Mouse (Mus musculus) cerebral cortex, adult 2 months (tissue): Measurements from ENCODE around the gene Vmn1r214.

ENCODE experiments used
- WGBS: fragments of 180-500 bp; shearing (Covaris S2); methylation state at CpG from one replicate; pipeline ENCODE4 v1.1.7; 2018; 5-methylcytosine and 5-hydroxymethylcytosine counted together

Vmn1r214 gene

GRCm38 (mm10) chr13:23030118-23030517 is at the start of gene Vmn1r214:
TSS of gene Vmn1r214 (plus strand) at chr13:23030418.
- WGBS, result 88% methylated on average over 3 of the region's 3 CpGs

DNA sequence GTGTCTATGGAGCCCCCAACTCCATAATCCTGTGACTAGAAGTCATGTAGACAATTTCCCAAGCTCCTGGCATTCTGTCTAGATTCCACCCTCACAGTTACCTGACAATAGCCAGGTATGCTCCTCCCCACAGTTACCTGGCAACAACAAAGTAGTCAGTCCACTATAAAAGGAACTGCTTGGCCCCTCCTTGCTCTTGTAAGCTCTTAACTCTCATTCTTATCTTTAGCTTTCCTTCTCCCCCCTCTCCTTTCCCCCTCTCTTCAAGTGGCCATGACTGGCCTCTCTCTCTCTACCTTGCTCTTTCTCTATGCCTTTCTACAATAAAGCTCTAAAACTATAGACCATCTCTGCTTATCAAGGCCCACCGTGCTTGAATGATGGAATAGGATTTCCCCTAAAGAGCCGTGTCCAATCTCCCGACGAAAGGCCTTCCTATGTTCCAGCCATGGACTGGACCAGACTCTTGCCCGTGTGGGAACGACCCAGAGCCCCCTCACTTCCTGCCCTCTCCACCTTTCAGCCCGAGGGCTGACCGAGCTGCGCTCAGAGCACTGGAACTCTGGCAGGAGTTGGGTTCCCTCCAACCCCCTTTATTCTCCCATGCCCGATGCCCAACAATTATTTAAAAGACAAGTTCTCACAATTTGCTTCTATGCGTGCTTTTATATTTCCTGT is 39.9 kb upstream of the Vmn1r214 start:
- 84% methylated on average over 11 of the region's 11 CpGs for WGBS

GRCm38 (mm10) chr13:22992178-22992700 is 38.0 kb upstream of the Vmn1r214 start:
- 63% methylated on average over 1 of the region's 1 CpGs for WGBS

DNA sequence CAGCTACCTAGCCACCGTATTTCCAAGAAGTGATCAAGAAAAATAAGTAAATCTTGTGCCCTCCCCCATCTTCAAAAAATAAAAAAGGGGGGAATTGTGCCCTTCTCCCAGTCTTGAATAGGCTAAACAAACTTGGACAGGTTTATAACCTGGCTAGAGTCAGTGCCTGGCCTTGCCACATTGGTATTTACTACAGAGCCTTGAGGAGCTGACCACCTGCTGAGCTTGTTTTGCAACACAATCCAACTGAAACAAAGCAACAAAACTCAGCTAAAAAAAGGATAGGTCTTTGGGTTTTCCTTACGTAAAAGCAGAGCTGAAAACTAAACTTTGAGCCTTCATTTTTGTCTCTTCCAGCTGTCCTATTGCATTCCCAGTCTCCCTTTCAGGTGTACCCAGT is 37.5 kb upstream of the Vmn1r214 start:
- WGBS, result 65% methylated on average over 2 of the region's 2 CpGs

- 75% methylated on average over 1 of the region's 1 CpGs for whole genome bisulfite sequencing
Observed at GRCm38 (mm10) chr13:23007356-23007755, 22.9 kb upstream of the Vmn1r214 start, which contains the start of gene Vmn1r213. TSS of gene Vmn1r213 (plus strand) at chr13:23007656.

- 54% methylated on average over 1 of the region's 1 CpGs for WGBS
Observed at GRCm38 (mm10) chr13:23057778-23058177, 27.6 kb downstream of the Vmn1r214 start.

- WGBS, result 77% methylated on average over 1 of the region's 1 CpGs
Observed at GRCm38 (mm10) chr13:23067725-23068124, 37.5 kb downstream of the Vmn1r214 start, which contains the start of gene Vmn1r215. TSS of gene Vmn1r215 (plus strand) at chr13:23068025.

DNA sequence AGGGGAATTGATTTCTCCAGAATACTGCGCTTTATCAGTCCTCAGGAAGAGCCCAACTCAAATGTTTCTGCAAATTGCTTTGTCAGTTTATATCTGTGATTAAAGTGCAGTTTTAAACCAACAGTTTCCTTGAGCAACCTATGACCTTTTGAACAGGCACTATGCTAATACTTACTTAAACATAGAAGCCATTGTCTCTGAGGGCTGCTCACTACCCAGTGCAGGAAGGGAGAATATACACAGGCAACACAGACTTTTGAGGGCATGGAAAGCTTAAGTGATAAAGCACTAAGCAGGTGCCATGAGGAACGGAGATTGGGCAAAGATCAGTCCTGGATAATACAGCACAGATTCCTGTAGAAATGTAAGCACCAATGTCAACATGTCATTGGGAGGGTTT is 39.1 kb downstream of the Vmn1r214 start:
- whole genome bisulfite sequencing, result 84% methylated on average over 2 of the region's 2 CpGs
